Mouse (Mus musculus): ENCODE measurements around the gene Cfhr2. TPM values are rescaled to one million over a fixed set of nuclear protein-coding genes. Genes with fewer than 3 reads are reported as not detected.
"Not testable (repeated sequence)": the region's sequence is repeated elsewhere in the genome, so short reads cannot be mapped to it uniquely, and the experiment has no call there.

The Cfhr2 gene
- under 1 TPM in 3 of 4 experiments, not detected in 1; 0.23 to 0.80 (median 0.24) TPM for total RNA-seq (2022)

DNA sequence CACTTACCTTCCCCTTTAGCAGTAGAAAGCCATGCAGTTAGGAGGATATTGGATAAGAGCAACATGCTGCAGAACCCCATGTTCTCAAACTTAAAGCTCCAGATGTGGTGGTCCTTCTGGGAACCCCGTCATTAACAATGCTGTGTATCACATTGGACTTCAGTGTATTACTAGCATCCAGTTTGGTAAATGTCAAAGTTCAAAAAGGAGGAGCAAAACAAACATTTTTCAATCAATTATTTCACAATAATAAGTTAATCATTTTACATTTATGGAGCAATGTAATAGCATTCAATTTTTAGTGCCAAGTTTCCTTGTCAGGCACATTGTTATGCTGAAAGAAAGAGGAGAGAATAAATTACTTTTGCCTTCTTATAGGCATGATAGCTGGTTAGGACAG, at the start of gene Cfhr2:
TSS of gene Cfhr2 (minus strand) at position 155 of the 400 bp plus-strand sequence.
- DNase-seq (ENCODE audit: low spot score in 2 of 2) = no peak

DNA sequence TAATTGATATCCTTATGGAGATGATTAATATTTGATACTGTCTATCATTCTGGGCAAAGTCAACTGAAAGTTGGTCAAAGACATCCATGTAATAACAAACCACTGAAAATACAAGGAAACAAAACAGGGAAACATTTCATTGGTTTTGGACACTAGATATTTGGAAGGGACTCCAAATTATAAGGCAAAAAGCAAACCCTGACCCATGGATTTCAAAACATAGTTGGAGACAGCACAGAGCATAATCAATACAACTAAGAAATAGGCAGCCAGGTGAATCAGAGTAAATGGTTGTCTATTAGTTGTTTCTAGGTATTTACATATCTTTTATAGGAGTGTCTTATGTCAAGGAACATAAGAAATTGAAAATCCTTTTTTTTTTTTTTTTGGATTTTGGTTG, 5.2 kb upstream of the Cfhr2 start:
- no peak for DNase-seq (ENCODE audit: low spot score in 2 of 2)

DNA sequence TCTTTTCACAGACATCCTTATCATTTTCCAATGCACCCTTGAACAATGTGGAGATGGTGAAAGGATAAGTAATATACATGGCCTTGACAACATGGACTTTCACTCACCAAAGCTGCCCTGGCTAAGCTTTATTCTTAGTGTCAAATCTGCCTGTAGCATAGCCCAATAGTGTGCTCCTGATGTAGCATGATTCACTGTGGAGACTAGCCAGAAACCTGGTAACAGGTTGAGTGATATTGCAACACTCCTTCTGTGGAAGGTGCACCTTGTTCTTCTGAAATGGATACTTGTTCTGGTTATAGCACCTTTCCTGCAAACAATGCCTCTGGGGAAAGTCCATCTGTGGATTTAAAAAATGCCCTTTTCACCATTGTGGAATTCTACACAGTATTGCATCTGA, 1.7 kb upstream of the Cfhr2 start:
- DNase-seq (ENCODE audit: low spot score in 2 of 2) = no peak

DNA sequence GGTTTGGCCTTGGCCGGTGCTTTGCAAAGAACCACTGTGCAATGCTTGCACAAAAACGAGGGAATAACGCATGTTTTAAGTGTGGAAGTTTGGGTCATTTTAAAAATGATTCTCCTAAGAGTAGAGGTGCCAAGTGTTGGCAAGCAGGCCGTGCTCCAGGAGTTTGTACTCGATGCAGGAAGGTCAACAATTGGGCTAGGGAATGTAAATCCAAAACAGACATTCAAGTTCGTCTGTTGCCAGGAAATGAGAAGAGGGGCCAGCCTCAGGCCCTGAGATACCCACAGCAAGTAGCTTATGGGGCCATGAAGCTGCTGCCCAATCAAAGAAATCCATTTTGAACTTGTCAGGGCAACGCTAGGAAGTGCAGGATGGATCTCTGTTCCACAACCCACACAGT, 18.8 kb downstream of the Cfhr2 start:
- no peak for DNase-seq (ENCODE audit: low spot score in 2 of 2)

DNA sequence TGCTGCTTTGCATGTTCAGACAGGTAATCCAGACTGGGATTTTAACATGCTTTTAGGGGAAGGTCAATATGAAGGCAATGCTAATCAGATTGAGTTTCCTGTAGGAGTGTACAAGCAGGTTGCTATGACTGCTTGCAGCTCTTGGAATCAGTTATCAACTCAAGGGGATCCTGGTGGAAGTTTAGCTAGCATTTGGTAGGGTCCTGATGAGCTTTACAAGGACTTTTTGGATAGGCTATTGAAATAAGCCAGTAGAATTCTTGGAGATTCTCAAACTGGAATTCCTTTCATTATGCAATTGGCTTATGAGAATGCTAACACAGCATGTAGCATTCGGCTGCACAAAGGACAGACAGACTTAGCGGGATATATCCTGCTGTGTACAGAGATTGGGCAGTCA, 19.2 kb downstream of the Cfhr2 start:
- DNase-seq (ENCODE audit: low spot score in 2 of 2) = no peak

DNA sequence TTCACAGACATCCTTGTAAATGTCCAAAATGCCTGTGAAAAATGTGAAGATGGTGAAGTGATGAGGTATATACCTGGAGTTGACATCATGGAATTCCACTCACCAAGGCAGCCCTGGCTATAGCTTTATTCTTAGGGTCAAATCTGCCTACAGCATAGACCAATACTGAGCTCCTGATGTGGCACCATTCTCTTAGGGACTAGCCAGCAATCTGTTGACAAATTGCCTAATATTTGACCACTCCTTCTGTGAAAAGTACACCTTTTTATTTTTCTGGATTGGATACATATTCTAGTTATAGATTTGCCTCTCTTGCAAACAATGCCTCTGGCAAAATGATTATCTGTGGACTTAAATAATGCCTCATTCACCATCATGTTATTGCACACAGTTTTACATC, 49.9 kb downstream of the Cfhr2 start:
- DNase-seq (ENCODE audit: low spot score in 2 of 2) = no peak

DNA sequence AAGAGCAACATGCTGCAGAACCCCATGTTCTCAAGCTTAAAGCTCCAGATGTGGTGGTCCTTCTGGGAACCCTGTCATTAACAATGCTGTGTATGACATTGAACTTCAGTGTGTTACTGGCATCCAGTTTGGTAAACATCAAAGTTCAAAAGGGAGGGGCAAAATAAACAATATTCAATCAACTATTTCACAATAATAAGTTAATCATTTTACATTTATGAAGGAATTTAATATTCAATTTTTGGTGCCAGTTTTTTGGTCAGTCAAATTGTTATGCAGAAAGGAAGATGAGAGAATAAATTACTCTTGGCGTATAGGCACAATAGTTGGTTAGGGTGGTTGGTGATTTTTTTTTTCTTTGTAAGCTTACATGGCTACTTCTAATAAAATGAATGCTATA, 77.4 kb downstream of the Cfhr2 start, which contains the start of gene Gm4788:
TSS of gene Gm4788 (minus strand) at position 101 of the 400 bp plus-strand sequence.
- DNase-seq (ENCODE audit: low spot score in 2 of 2) = no peak

DNA sequence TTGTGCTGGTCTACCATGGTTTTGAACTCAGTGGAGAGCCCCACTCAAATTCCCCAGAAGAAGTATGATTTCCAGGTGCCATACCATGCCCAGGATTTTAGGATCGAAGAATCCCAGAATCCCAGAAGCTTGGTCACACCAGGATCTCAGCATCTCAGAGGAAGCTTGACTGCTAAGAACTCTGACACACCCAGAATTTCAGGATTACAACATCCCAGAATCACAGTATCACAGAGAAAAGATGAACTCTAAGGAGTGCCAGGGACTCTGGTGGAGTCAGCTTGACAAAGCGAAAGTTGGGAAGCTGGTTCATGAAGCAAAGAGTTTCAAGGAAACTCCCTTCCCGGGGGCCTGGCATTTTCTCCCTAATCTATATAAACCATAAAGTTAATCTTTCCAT, 88.6 kb downstream of the Cfhr2 start:
- not testable (repeated sequence) for DNase-seq (ENCODE audit: low spot score in 2 of 2)

Other genes starting within 250 kb of the Cfhr2 start
- under 1 TPM in 2 of 4 experiments, not detected in 2; 0.13 to 0.39 TPM for gene Gm4788, start 77.5 kb downstream of the Cfhr2 start, total RNA-seq (2022)

Data from left cerebral cortex, adult 8-10 months (tissue).